Mouse (Mus musculus) lung, adult 2 months (tissue): ENCODE results near the gene Qrfp. TPM values are rescaled to one million over a fixed set of nuclear protein-coding genes. Genes with fewer than 3 reads are reported as not detected.

Source experiments
- DNase-seq: peaks from one replicate; pipeline ENCODE4 v3.0.0; 2022
- H3K4me1 ChIP-seq: fragments of 200-500 bp; 2 replicates; pipeline ENCODE4 v1.6.1; 2011; ENCODE audit warnings: low read length; ENCODE audit not compliant: control insufficient read depth, insufficient read depth
- H3K4me3 ChIP-seq: fragments of 200-500 bp; replicated peaks from 2 replicates; pipeline ENCODE3; 2011; ENCODE audit warnings: low read depth, mild to moderate bottlenecking, control low read depth, low read length; ENCODE audit errors: extremely low read depth
- CTCF ChIP-seq: fragments of 200-500 bp; IDR thresholded peaks from 2 replicates; pipeline ENCODE4 v1.5.1; 2011; ENCODE audit warnings: mild to moderate bottlenecking, low read length, control low read depth; ENCODE audit not compliant: insufficient read depth
- POLR2A ChIP-seq: fragments of 200-500 bp; IDR thresholded peaks from 2 replicates; pipeline ENCODE4 v1.6.1; 2011; ENCODE audit warnings: low read depth, mild to moderate bottlenecking, control low read depth, low read length, borderline replicate concordance; ENCODE audit errors: extremely low read depth
- WGBS: fragments of 180-500 bp; shearing (Covaris S2); methylation state at CpG from one replicate; pipeline ENCODE4 v1.1.7; 2018; 5-methylcytosine and 5-hydroxymethylcytosine counted together
- polyA plus RNA-seq: library from polyadenylated mRNA; depleted of rRNA; stranded (reverse); fragments of >200 nt; gene quantifications from 2 replicates; pipeline ENCODE4 v1.2.3, GENCODE M21; 2012

Qrfp gene
- polyA plus RNA-seq, 1 experiment, result 0.13 TPM

DNA sequence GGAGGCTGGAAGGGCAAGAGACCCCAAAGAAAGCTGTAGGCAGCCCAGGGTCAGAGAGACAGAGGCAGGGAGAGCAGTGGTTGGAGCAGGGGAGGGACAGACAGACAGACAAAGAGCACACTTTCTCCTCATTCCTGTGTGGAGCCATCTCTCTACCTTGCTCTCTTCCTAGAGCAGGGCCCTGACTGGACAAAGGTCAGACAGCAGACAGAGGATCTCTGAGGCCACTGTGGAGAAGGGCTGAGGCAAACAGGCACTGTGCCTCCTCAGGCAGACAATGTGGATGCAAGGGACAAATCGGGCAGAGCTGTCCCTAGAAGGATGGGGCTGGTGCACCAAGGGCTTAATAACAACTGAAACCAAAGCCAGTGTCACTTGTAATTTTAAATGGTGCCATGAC is 28.5 kb upstream of the Qrfp start:
- no peak for TF ChIP-seq POLR2A
- 57% methylated on average over 1 of the region's 1 CpGs for WGBS
- Histone ChIP-seq H3K4me1 (no peaks in the 10 kb centered on the region), H3K4me3 (no peak overlapping the region)
- no peak for DNase-seq

DNA sequence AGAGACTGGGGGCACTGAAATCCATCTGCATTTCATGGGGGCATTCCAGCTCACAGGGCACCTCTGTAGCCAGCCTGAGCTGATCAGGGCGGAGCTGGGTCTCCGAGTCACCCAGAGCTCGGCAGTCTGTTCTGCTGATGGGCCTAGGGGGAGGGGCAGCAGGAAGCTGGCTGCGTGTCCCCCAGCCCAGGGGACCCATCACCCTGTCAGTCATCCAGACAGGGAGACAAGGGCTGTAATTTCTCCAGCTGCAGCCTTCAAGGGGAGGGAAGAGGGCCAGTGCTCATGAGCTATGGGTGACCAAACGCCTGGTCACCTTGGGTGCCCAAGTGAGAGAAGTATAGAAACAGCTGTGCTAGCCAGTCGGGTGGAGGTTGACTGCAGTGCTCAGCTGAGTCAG is 26.6 kb upstream of the Qrfp start:
- 36% methylated on average over 6 of the region's 6 CpGs for WGBS
- no peak for DNase-seq
- no peak for TF ChIP-seq POLR2A
- TF ChIP-seq CTCF, result no peak
- no peak overlapping the region for H3K4me3 ChIP-seq
- no peaks in the 10 kb centered on the region for H3K4me1 ChIP-seq

DNA sequence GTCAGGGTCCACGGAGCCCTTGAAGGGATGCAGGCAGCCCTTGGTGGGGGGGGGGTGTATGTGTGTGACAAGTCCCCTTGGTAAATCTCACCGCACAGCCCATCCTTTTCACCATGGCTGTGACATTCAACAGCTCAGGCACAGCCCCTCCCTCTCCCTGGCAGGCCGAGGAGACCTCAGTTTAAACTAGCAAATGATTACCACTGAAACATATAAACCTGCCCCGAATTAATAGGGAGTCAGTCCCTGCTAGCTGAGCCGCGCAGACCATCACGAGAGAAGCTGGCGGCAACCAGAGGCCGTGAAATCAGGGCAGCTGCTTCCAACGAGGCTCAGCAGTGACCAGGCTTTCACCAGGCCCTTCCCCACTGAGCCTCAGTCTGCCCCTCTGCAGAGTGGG is 25.7 kb upstream of the Qrfp start:
- 76% methylated on average over 10 of the region's 10 CpGs for WGBS
- Histone ChIP-seq H3K4me3 (no peak overlapping the region), H3K4me1 (no peaks in the 10 kb centered on the region)
- TF ChIP-seq POLR2A (no peak), CTCF (no peak)
- no peak for DNase-seq

DNA sequence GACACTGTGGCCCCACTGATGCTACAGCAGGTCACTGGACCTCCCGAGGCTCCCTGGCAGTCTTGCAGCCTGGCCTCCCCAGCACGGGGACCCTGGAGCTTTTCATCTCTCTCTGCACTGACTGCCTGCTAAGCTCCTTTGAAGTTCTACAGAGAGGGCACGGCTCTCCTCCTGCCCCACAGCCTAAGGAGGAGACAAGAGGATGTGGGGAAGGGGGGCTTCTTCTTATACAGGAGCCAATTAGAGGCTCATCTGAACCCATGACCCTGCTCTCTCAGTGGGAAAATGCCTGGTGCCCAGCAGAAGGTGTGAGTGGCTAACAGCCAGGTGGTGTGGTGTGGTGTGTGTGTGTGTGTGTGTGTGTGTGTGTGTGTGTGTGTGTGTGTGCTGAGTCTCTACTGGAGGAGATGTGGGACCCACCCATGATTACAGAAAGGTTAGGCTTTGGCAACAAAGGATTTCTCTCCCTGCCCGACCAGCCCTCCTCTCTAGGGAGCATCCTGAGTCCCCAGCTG is 18.0 kb upstream of the Qrfp start:
- H3K4me3 ChIP-seq, result no peak overlapping the region
- H3K4me1 ChIP-seq, result peaks cover 7% of the 10 kb centered on the region
- 42% methylated on average over 4 of the region's 4 CpGs for WGBS
- no peak for DNase-seq
- TF ChIP-seq CTCF (no peak), POLR2A (no peak)

DNA sequence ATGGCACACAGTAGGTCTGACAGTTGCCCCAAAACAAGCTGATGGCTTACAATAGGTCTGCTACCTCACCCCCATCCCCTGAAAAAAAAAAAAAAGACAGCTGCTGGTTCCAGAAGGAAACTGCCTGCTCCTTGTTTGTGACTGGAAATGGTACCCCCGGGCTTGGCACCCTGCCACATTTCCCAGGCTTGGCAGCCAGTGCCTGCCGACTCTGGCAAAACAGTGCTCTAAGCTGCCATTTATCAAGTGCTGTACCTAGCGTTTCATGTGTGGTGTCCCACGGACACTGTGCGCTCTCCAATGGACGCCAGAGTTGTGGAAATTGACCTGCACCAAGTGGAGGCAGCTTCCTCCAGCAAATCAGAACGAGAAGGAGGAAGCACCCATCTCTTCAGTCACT is 17.5 kb upstream of the Qrfp start:
- peaks cover 7% of the 10 kb centered on the region for H3K4me1 ChIP-seq
- WGBS, result 31% methylated on average over 7 of the region's 7 CpGs
- DNase-seq, result no peak
- TF ChIP-seq POLR2A, result no peak
- TF ChIP-seq CTCF, result no peak
- H3K4me3 ChIP-seq, result no peak overlapping the region

DNA sequence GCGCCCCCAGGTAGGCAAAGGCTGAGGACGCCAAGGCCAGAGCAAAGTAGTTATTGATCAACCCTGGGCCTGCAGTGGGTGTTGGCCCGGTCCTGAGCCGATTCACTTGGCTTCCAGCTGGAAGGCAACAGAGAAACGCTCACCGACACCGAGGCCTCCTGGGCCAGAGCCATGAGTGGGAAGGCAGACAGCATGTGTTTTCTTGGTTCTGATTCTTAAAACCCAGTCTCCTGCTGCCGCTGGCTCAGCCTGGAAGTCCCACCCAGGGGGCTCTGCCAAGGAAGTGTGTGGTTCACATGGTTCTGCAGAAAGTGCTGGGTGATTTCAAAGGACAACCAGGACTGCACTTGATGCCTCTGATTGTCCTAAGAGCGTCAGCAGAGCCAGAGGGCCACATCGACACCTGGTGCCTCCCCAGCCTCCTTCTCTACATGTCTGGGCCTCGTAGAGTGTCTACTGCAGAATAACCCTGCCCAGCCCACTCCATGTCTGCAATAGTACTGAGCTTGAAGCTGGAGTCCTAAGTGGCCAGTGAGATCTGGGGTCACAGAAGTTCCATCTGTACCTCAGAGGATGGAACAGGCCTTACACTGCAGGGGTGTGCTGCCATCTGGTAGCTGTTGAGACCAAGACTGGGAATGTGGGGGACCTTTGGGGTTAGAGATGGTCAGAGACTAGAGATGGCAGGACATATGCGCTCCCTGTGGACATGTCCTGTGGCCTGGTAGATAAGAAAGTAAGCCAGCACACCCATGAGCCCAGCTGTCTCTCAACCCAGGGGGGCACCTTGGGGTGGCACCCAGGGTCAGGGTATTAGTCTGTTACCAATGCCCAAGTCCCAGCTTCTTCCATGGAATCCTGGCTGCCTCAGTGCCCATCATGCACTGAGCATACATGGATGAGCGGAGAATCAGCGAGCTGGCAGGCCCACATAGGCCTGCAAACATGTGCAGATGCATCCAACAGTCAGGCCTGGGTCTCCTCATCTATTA is 16.0 kb upstream of the Qrfp start:
- WGBS, result 86% methylated on average over 14 of the region's 14 CpGs
- no peak for TF ChIP-seq CTCF
- no peak for TF ChIP-seq POLR2A
- H3K4me3 ChIP-seq, result no peak overlapping the region
- peaks cover 7% of the 10 kb centered on the region for H3K4me1 ChIP-seq
- DNase-seq, result no peak

DNA sequence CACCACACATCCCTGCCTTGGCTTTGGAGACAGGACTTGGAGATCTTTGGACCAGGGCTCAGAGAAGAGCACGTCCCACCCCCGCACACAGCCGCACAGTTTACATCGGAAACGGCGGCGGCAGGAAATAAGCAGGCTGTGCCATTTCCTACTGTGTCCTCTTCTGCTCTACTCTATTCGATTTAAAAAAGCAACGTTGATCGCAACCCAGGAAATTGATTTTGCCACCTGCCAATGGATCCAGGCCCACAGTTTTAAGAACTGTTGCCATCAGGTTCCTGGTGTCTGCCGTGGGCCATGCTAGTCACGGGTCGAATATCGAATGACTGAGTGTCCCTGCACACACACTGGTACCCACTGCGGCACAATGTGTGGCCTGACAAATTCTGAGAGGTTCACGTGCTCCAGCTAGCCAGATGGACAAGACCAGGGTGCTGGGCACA is 15.1 kb upstream of the Qrfp start:
- Histone ChIP-seq H3K4me1 (peaks cover 7% of the 10 kb centered on the region), H3K4me3 (no peak overlapping the region)
- DNase-seq, result no peak
- TF ChIP-seq POLR2A (no peak), CTCF (no peak)
- WGBS, result 41% methylated on average over 16 of the region's 16 CpGs

DNA sequence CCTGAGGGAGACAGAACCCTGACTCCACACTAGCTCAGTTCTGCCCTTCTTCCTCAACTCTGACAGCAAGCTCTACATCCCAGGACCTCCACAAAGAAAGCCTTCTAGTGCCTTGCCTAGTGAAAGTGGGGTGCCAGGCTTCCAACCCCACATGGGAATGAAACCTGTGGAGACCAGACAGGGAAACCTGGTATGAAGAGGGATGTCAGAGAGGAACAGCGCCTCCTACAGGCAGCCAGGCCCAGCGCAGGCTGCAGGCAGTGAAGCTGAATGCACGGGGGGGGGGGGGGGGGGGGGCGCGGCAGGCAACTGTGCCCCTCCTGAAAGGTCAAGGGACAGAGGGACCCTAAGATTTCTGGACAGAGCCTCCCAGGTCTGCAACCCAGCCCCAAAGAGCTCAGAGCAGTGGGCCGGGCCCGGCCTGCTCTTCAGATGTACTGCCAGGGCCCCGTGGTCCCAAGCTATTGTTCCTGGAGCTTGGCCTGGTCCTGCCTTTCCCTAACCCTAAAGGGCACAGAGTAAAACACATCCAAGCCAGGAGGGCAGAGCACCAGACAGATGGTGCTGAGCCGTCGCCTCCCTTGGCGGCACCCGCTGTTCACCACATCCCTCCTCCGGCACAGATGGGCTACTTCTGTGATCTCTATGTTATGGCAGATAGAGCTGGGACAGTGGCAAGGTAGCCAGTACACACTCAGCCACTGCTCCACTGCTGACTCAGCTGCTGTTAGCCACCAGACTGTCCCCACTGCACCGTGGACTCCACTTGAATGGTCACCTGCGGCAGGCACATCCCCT is 13.8 kb upstream of the Qrfp start:
- no peak for DNase-seq
- WGBS, result 85% methylated on average over 11 of the region's 15 CpGs

More for the DNA sequence above, 13.8 kb upstream of the Qrfp start:
- H3K4me1 ChIP-seq, result peaks cover 7% of the 10 kb centered on the region
- H3K4me3 ChIP-seq, result no peak overlapping the region
- no peak for TF ChIP-seq POLR2A
- peak; percentile 57 for TF ChIP-seq CTCF
